Mouse (Mus musculus) heart, adult 2 months (tissue): ENCODE measurements around the gene Prkag3.

Experiments
- CTCF ChIP-seq: fragments of 200-600 bp; IDR thresholded peaks from 2 replicates; pipeline ENCODE4 v1.8.1; 2022; ENCODE audit warnings: antibody characterized with exemption, mild to moderate bottlenecking, moderate library complexity
- POLR2A ChIP-seq: fragments of 200-500 bp; IDR thresholded peaks from 2 replicates; pipeline ENCODE4 v1.6.1; 2011; ENCODE audit warnings: mild to moderate bottlenecking, low read depth, low read length, control low read depth; ENCODE audit not compliant: insufficient read depth

DNA sequence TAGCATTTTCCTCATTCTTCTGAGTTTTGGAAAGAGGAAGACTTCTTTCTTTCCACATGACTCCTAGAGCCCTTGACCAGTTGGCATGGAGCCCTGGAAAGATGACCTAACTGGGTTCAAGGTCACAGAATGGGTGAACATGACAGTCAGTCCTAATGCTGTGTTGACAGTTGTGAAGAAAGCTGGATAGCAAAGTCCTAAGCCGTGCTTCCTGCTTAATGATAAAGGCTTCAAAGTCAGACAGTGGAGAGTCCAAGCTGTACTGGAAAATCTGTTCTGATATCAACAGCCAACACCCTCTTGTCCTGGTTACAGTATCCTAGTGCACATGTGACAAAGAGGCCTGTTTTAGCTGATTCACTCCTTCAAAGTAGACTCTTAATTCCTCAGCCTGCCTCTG, 50.2 kb downstream of the Prkag3 start:
- TF ChIP-seq POLR2A (no peak), CTCF (no peak)
